Mouse (Mus musculus): Measurements from ENCODE around the gene Dpy19l3. TPM values are rescaled to one million over a fixed set of nuclear protein-coding genes. Genes with fewer than 3 reads are reported as not detected.

Dpy19l3 gene
- 3.6 and 6.2 TPM in 2 replicates for polyA plus RNA-seq (2012; rRNA removed)

DNA sequence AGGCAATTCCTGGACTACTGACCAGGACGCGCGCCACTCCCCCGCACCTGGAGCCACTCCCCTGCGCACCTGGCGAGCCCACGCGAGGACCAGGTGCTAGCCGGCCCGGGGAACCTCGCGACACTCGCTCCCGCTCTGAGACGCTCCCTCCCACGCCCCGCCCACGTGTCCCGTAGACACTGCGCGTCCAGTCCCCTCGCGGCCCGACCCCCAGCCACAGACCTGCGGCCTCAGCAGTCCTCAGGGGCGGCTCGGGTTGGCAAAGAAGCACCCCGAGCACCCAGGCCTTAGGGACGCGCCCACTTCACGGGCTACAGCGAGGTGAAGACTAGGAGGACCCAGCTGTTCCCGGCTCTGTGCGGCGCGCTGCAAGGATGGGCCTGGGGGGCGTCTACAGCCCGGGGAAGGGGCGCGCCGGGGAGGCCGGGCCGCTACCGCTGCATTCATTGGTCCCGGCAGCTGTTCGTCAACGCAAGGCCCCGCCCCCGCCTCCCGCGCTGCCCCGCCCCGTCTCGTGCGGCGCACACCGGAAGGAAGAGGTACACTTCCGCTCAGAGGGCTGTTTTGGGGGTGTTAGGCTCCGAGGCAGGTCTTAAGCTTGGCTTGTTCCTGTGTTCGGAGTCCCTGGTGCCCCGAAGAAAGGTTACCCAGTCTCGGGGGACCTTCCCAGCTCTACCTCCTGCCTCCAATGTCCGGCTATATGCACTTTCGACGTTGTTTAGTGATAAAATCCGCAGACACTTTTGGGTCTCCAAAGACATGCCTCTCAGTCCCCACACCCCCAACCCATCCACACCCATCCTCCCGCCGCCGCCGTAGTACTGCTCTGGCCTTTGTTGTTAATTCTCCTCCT lies at the start of gene Dpy19l3:
Gene Dpy19l3 (minus strand): TSS at position 422 of the 853 bp plus-strand sequence.

DNA sequence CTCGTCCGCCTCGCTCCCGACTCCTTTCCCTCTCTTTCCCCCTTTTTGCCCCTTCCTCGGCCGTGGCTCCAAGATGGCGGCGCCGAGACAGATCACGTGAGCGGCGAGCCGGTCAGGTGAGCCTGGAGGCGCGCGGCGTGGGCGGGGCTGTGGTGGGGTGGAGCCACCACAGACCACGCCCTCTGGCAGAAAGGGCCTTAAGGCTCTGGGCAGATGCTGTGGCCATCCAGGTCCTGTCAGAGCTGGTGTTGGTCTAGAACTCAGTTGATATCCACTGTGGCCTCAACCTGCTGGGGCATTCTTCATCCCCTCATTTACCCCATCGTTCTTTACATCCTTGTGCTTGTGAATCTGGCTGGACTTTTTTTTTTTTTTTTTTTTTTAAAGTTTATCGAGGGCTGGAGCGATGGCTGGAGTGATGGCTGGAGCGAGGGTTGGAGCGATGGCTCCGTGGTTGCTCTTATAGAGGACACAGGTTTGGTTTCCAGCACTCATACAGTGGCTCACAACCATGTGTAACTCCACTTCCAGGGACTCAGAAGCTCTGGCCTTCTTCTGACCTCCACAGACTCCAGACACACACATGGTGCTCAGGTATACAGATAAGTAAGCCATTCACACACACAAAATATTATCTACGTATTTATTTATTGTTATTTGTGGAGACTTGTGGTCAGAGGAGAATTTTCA lies 48.8 kb upstream of the Dpy19l3 start, which contains the start of gene Zfp507:
Gene Zfp507 (minus strand): TSS at position 98 of the 690 bp plus-strand sequence.

DNA sequence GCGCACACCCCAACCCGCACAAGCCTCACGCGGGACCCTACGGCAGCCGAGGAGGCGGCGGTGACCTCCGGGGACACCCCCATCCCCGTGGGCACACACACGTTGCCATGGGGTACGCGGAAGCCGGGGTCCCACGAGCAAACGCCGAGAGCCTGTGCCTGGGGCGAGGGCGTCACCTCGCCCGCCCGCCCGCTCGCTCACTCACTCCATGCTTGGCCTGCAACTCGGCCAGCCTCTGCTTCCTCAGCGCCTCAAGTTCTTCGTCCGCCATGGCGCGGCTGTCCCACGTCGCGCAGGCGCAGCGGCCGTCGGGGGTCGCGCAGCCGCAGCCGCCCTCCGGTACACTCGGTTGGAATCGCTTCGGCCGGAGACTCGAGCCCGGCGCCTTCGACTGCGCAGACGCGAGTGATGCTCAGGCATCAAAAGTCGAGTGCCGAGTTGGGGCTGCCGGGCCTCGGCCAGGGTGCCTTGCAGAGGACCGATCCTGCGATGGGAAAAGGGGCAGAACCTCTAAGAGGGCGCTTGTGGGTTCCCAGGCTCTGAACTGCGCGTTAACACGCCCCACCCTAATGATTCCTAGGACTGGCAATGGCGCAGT lies 107.1 kb downstream of the Dpy19l3 start, which contains the start of gene Pdcd5:
Gene Pdcd5 (minus strand): TSS at position 421 of the 598 bp plus-strand sequence.

Other genes starting within 250 kb of the Dpy19l3 start
- gene Tdrd12, start 216.7 kb downstream of the Dpy19l3 start, polyA plus RNA-seq (2012; rRNA removed): 0.10 TPM in 1 of 2 replicates, not detected in the other
- 89.1 and 112 TPM in 2 replicates for gene Nudt19, start 198.2 kb downstream of the Dpy19l3 start, polyA plus RNA-seq (2012; rRNA removed)
- gene Rgs9bp, start 168.9 kb downstream of the Dpy19l3 start, polyA plus RNA-seq (2012; rRNA removed): 0.06 and 0.08 TPM in 2 replicates
- 23.6 and 25.6 TPM in 2 replicates for gene Ankrd27, start 168.2 kb downstream of the Dpy19l3 start, polyA plus RNA-seq (2012; rRNA removed)
- 62.0 and 91.6 TPM in 2 replicates for gene Pdcd5, start 106.9 kb downstream of the Dpy19l3 start, polyA plus RNA-seq (2012; rRNA removed)
- gene Zfp507, start 48.5 kb upstream of the Dpy19l3 start, polyA plus RNA-seq (2012; rRNA removed): 5.4 and 6.2 TPM in 2 replicates